Mouse (Mus musculus) thymus, postnatal 10 days (tissue): ENCODE results near the gene Dtd1.

Experiments
- DNase-seq, 2 experiments: peaks; one replicate each; pipeline ENCODE4 v3.0.0; 2021; ENCODE audit warnings: low spot score in 2 of 2

The Dtd1 gene

GRCm38 (mm10) chr2:144640101-144640500 lies 40.4 kb downstream of the Dtd1 start:
- no peak for DNase-seq

- no peak for DNase-seq
Measured at GRCm38 (mm10) chr2:144641991-144642390, 42.3 kb downstream of the Dtd1 start.

GRCm38 (mm10) chr2:144646360-144646759 lies 46.7 kb downstream of the Dtd1 start:
- DNase-seq = no peak

- DNase-seq = no peak
Measured at GRCm38 (mm10) chr2:144647151-144647550, 47.5 kb downstream of the Dtd1 start.

GRCm38 (mm10) chr2:144649960-144650359 lies 50.3 kb downstream of the Dtd1 start:
- no peak for DNase-seq

- DNase-seq = no peak
Measured at GRCm38 (mm10) chr2:144652841-144653240, 53.1 kb downstream of the Dtd1 start.

GRCm38 (mm10) chr2:144655307-144655706 lies 55.6 kb downstream of the Dtd1 start:
- no peak for DNase-seq

GRCm38 (mm10) chr2:144668507-144668906 lies 68.8 kb downstream of the Dtd1 start:
- no peak for DNase-seq

- DNase-seq = no peak
Measured at GRCm38 (mm10) chr2:144670289-144670930, 70.7 kb downstream of the Dtd1 start.

GRCm38 (mm10) chr2:144672397-144672796 lies 72.7 kb downstream of the Dtd1 start:
- DNase-seq = no peak

GRCm38 (mm10) chr2:144676546-144677228 lies 77.0 kb downstream of the Dtd1 start:
- DNase-seq = no peak

GRCm38 (mm10) chr2:144677229-144677571 lies 77.5 kb downstream of the Dtd1 start:
- no peak for DNase-seq

- no peak for DNase-seq
Measured at GRCm38 (mm10) chr2:144678779-144679178, 79.1 kb downstream of the Dtd1 start.

- DNase-seq = no peak
Measured at GRCm38 (mm10) chr2:144679394-144679793, 79.7 kb downstream of the Dtd1 start.

GRCm38 (mm10) chr2:144692219-144692732 lies 92.6 kb downstream of the Dtd1 start:
- no peak for DNase-seq

GRCm38 (mm10) chr2:144692777-144693176 lies 93.1 kb downstream of the Dtd1 start:
- no peak for DNase-seq

GRCm38 (mm10) chr2:144694923-144695322 lies 95.2 kb downstream of the Dtd1 start:
- DNase-seq = no peak

GRCm38 (mm10) chr2:144698046-144698445 lies 98.3 kb downstream of the Dtd1 start:
- DNase-seq = no peak

GRCm38 (mm10) chr2:144700608-144701007 lies 100.9 kb downstream of the Dtd1 start:
- DNase-seq = no peak

GRCm38 (mm10) chr2:144701415-144702149 lies 101.9 kb downstream of the Dtd1 start:
- DNase-seq = no peak

GRCm38 (mm10) chr2:144709285-144709684 lies 109.6 kb downstream of the Dtd1 start:
- DNase-seq = no peak

- DNase-seq = no peak
Measured at GRCm38 (mm10) chr2:144709704-144710103, 110.0 kb downstream of the Dtd1 start.

- DNase-seq = no peak
Measured at GRCm38 (mm10) chr2:144714596-144714995, 114.9 kb downstream of the Dtd1 start.
